Mouse (Mus musculus) heart, embryonic 10.5 days (tissue): ENCODE measurements around the gene Adap1. TPM values are rescaled to one million over a fixed set of nuclear protein-coding genes. Genes with fewer than 3 reads are reported as not detected.
A peak's percentile ranks its signal among the peaks of the same experiment; 100 is the strongest.

ENCODE experiments used
- DNase-seq: peaks from one replicate; pipeline ENCODE4 v3.0.0-alpha.2; 2017; ENCODE audit warnings: low spot score
- H3K27ac ChIP-seq: fragments of 300-500 bp; sonication (generic); 2 replicates; pipeline ENCODE4 v1.5.1; 2016; ENCODE audit warnings: mild to moderate bottlenecking
- H3K27me3 ChIP-seq: fragments of 300-500 bp; sonication (generic); 2 replicates; pipeline ENCODE4 v1.6.1; 2016; ENCODE audit warnings: mild to moderate bottlenecking; ENCODE audit not compliant: poor library complexity, insufficient read depth, severe bottlenecking
- H3K36me3 ChIP-seq: fragments of 300-500 bp; sonication (generic); 2 replicates; pipeline ENCODE4 v1.6.1; 2016; ENCODE audit warnings: mild to moderate bottlenecking, moderate library complexity
- H3K4me1 ChIP-seq: fragments of 300-500 bp; sonication (generic); 2 replicates; pipeline ENCODE4 v1.6.1; 2016; ENCODE audit warnings: mild to moderate bottlenecking
- H3K4me3 ChIP-seq: fragments of 300-500 bp; sonication (generic); 2 replicates; pipeline ENCODE4 v1.5.1; 2016; ENCODE audit warnings: mild to moderate bottlenecking, moderate library complexity
- H3K9me3 ChIP-seq: fragments of 300-500 bp; sonication (generic); 2 replicates; pipeline ENCODE4 v1.6.1; 2016; ENCODE audit warnings: mild to moderate bottlenecking, moderate library complexity
- WGBS: fragments of 180-500 bp; shearing (Covaris S2); methylation state at CpG from one replicate; pipeline ENCODE4 v1.1.7; 2016; 5-methylcytosine and 5-hydroxymethylcytosine counted together
- polyA plus RNA-seq: library from polyadenylated mRNA; unstranded; fragments of >200 nt; fragmentation: Nextera tagmentation; extraction: Ambion mirVana; gene quantifications from 2 replicates; pipeline ENCODE4 v1.2.1, GENCODE M21; 2016

Gene Adap1
- polyA plus RNA-seq, 1 experiment from 2014 or later: 1.2 TPM

DNA sequence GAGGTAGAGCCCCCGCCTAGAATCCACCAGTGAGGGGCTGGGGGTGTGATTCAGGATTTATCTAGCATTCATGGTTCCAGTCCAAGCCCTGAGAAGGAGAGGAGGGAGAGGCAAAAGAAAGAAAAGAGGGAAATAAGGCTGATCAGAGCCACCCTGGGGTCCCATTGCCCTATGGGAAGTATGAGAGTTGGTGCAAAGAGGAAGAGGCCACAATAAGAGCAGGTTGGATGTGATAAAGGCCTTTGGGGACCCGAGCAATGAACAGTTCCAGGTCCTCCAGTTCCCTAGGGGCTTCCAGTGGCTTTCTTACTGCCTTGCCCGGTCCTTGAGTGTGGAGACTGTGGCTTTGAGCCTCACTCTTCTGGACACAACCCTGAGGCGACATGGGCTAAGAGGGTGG, 37.6 kb downstream of the Adap1 start:
- Histone ChIP-seq H3K27me3 (peaks cover 10% of the 10 kb centered on the region; the same call in 1 of the 2 replicates), H3K36me3 (no peaks in the 10 kb centered on the region), H3K4me3 (no peak overlapping the region), H3K9me3 (no peaks in the 10 kb centered on the region), H3K4me1 (peaks cover 19% of the 10 kb centered on the region), H3K27ac (no peak overlapping the region)
- DNase-seq: no peak
- WGBS: 83% methylated on average over 4 of the region's 4 CpGs

DNA sequence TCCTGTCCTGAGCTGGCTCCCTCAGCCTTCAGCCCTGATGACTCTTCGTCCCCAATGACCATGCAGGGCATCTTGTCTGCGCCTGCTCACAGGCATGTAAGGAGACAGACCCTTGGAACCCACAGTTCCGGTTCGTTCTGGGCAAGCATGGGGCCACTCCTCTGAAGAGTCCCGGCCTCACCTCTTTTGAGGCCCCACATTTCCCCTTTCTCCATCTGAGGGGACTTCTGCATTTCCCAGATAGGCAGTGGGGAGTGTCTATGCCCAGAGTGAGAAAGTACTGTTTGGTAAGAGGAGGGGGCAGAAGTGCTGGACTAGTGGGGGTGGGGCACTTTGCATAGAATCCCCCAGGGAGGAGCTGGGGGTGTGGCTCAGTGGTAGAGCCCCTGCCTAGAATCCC, 38.3 kb downstream of the Adap1 start:
- Histone ChIP-seq H3K36me3 (no peaks in the 10 kb centered on the region), H3K4me1 (peaks cover 20% of the 10 kb centered on the region), H3K4me3 (no peak overlapping the region), H3K9me3 (no peaks in the 10 kb centered on the region), H3K27ac (0 out of 2 replicates have a peak overlapping the region, but pooled peaks have one; percentile 13), H3K27me3 (peaks cover 14% of the 10 kb centered on the region; the same call in 1 of the 2 replicates)
- no peak for DNase-seq
- 81% methylated on average over 5 of the region's 5 CpGs for WGBS

DNA sequence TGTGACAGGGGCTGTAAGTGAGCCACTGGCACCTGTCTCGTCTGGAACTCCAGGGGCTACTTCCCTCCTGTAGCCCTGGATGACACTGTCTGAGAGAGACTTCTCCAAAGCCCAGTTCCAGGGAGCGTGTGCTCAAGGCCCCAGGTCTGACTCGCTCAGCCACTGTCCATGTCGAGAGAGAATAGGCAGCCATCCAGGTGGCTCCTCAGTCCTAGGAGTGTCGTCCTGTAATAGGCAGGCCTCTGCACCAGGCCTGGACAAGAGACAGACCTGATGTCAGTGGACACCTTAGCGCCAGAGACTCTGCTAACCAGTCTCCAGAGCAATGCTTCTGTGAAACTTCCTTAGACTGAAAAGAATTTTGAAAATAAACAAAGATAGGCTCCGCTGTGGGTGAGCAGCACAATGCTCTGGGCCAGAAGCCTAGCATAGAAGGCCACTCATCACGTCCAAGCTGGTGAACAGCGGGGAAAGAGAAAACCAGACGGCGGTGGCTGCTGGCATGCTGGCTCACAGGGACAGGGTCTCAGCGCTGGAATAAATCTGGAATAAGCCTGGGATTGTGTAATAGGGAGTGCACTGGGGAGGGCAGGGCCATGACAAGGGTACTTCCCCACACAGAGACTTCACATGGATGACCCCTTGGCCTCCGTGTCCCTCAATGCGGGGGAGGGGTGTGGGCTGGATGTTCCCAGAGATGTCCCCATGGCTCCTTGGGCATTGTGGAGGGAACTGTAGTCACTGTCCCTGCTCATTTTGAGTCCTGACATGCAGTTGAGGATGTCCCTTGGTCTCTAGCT, 39.1 kb downstream of the Adap1 start:
- H3K4me3 ChIP-seq: no peak overlapping the region
- no peaks in the 10 kb centered on the region for H3K9me3 ChIP-seq
- H3K27ac ChIP-seq: 0 out of 2 replicates have a peak overlapping the region, but pooled peaks have one; percentile 3
- no peak for DNase-seq
- 57% methylated on average over 14 of the region's 14 CpGs for WGBS
- H3K27me3 ChIP-seq: peaks cover 21% of the 10 kb centered on the region; the same call in 1 of the 2 replicates
- no peaks in the 10 kb centered on the region for H3K36me3 ChIP-seq
- peaks cover 28% of the 10 kb centered on the region for H3K4me1 ChIP-seq

DNA sequence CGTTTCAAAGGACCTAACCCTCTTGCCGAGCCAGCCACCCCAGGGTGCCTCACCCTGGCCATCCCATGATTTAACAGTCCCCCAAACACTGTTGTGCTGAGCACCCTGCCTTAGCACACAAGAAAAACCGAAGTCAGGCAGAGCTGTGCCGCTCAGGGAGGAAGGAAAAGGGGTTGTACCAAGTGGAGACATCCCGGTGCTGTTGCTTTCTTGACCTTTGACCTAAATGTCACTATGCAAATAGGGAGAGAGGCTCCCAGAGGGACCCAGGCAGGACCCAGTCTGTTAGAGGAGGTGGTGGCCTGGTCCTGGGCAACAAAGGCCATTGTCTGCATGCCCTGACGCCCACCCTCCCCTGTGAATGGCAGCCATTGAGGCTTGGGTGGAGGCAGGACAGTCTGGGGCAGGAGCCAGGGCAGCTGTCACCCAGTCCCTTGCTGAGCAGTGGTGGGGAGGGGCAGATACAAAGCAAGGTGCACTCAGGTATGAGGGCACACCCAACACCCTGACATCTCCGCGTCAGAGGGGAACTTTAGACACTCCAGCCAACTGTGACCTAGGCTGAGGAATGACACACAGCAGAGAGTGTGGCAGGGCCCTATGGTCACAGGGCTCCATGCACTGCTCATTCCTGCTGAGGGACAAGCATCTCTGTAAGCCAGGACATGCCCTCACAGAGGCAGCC, 39.9 kb downstream of the Adap1 start:
- no peaks in the 10 kb centered on the region for H3K9me3 ChIP-seq
- WGBS: 52% methylated on average over 8 of the region's 8 CpGs
- H3K36me3 ChIP-seq: no peaks in the 10 kb centered on the region
- no peak overlapping the region for H3K4me3 ChIP-seq
- H3K27me3 ChIP-seq: peaks cover 29% of the 10 kb centered on the region; the same call in 1 of the 2 replicates
- H3K4me1 ChIP-seq: peaks cover 29% of the 10 kb centered on the region
- no peak for DNase-seq
- 0 out of 2 replicates have a peak overlapping the region, but pooled peaks have one; percentile 3 for H3K27ac ChIP-seq

DNA sequence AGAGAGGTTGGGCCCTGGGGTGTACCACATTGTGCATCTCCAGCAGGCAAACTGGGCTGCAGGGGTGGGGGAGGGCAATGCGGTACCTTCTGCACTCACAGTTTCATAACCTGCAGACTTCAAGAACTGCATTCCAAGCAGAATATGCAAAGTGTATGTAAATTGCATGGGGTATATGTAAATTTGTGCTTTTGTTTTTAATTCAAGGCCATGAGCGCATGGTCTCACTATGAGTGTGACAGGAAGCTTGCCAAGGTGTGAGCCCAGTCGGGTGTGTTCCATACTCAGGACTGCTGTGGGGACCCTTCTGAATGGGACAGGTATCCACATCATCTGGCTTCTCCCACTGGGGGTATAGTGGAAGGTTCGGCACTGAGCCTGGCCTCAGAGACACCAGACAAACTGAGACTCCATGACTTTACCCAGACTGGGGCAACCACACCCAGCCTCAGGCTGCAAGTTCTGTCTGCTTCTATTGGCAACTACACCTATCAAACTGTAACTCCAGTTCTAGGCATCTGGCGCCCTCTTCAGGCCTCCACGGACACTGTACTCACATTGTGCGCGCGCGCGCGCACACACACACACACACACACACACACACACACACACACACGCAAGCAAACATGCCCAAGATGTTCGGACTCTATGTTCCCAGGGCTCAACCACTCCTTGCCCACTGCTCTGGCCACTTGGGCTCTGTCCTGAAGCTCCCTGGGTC, 41.8 kb downstream of the Adap1 start:
- no peaks in the 10 kb centered on the region for H3K9me3 ChIP-seq
- H3K36me3 ChIP-seq: no peaks in the 10 kb centered on the region
- no peak overlapping the region for H3K4me3 ChIP-seq
- WGBS: 90% methylated on average over 14 of the region's 14 CpGs
- H3K27me3 ChIP-seq: peaks cover 41% of the 10 kb centered on the region
- peaks cover 29% of the 10 kb centered on the region for H3K4me1 ChIP-seq
- no peak overlapping the region for H3K27ac ChIP-seq
- DNase-seq: no peak

DNA sequence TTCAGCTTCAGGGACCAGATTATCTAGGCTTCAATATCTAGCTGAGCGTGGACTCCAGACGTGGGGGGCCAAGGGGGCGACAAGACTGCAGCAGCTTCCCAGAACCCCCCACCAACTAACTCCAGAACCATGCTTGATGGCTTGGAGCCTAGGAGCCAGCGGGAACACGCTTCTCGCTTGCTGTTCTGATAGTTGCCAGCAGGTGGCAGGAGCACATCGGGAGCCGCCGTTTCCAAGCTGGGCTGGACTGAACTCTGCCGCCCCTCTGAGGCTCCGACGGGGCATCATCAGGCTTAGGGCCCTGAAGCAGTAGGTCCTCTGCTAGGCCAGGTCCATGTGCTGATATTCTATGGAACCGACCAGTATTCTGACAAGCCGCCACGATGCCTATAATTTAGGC, 43.2 kb downstream of the Adap1 start:
- peaks cover 29% of the 10 kb centered on the region for H3K4me1 ChIP-seq
- no peaks in the 10 kb centered on the region for H3K9me3 ChIP-seq
- 0 out of 2 replicates have a peak overlapping the region, but pooled peaks have one; percentile 37 for H3K27ac ChIP-seq
- 4% methylated on average over 15 of the region's 15 CpGs for WGBS
- peaks cover 41% of the 10 kb centered on the region for H3K27me3 ChIP-seq
- no peak overlapping the region for H3K4me3 ChIP-seq
- DNase-seq: peak; percentile 90
- no peaks in the 10 kb centered on the region for H3K36me3 ChIP-seq

DNA sequence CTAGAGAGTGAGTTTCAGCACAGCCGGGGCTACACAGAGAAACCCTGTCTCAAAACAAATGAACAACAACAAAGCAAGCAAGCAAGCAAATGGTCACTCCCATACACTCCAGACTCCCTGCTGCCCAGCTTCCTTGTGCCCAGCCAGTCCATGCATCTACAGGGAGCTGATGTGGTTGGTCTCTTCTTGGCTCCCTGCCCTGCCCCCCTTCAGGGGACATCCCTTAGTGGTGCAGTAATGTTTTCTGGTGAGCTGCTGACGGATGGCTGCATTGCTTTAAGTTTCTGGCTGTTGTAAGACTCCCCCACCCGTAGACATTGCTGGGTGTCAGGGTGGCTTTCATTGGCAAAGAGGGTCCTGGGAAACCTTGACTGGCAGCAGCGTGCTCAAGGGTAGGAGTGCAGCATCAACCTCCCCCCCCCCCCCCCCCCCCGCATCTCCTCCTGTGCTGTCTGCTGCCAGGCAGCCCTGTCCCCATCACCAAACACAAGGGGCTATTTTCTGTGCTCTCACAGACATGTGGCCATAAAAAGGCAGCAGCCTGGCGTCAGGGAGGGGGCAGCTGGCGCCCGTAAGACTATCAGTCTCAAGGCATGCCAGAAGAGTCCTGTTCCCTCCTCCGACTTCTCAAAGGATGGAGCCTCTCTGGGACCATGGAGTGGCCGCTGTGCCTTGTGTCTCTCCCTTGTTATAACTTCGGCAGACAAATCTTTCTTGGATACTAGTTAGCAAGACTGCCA, 43.9 kb downstream of the Adap1 start:
- DNase-seq: no peak
- H3K4me3 ChIP-seq: no peak overlapping the region
- no peaks in the 10 kb centered on the region for H3K36me3 ChIP-seq
- 51% methylated on average over 10 of the region's 11 CpGs for WGBS
- H3K9me3 ChIP-seq: no peaks in the 10 kb centered on the region
- H3K4me1 ChIP-seq: peaks cover 27% of the 10 kb centered on the region
- H3K27me3 ChIP-seq: peaks cover 41% of the 10 kb centered on the region
- H3K27ac ChIP-seq: peak overlapping the region; percentile 37; the same call in 1 of the 2 replicates

DNA sequence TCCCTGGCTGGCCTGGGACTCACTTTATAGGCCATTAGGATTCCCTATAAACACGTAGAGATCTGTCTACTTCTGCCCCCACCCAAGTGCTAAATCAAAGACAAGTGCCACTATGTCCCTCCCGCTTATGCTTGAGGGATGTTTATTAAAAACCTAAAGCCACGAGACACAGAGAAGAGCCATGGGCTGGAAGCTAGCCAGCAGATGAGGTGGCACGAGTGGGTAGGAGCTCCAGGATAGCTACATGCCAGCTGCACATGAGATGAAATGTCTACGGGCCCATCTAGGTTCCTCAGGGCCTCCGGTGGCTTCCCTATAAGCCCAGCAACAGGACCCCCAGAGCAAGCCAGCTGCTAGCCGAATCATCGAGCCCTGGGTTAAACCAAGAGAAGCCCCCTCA, 48.1 kb downstream of the Adap1 start:
- Histone ChIP-seq H3K36me3 (no peaks in the 10 kb centered on the region), H3K9me3 (no peaks in the 10 kb centered on the region), H3K27me3 (peaks cover 28% of the 10 kb centered on the region), H3K4me3 (no peak overlapping the region), H3K4me1 (peaks cover 27% of the 10 kb centered on the region), H3K27ac (no peak overlapping the region)
- DNase-seq: no peak
- WGBS: 76% methylated on average over 8 of the region's 8 CpGs

DNA sequence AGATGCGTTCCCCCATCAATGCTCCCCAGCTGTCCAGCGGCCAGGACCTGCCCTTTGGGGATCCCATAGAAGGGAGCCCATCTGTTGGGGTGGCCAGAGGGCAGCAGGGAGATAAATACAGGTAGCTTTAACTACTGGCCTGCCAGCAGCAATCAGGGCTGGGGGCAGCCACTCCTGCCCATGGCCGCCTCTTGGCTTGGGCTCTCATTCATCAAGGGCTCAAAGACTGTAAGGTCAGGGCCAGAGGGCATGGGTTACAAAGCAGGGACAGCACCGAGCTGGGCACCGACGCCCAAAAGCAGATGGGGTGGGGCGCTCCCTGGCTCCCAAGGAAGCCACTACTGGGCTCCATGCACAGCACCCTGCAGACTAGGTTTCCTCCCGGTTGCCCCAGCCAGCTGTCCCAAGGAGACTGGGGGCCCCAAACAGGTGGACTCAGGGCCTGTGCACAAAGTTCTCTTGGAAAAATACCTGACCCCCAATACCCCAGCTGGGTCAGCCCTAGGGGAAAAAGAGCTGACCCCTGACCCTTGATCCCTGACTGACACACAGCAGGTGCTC, 53.3 kb downstream of the Adap1 start:
- 65% methylated on average over 8 of the region's 8 CpGs for WGBS
- no peak overlapping the region for H3K4me3 ChIP-seq
- no peak for DNase-seq
- H3K27ac ChIP-seq: no peak overlapping the region
- peaks cover 35% of the 10 kb centered on the region for H3K4me1 ChIP-seq
- H3K36me3 ChIP-seq: peaks cover 30% of the 10 kb centered on the region
- H3K9me3 ChIP-seq: no peaks in the 10 kb centered on the region
- no peaks in the 10 kb centered on the region for H3K27me3 ChIP-seq

DNA sequence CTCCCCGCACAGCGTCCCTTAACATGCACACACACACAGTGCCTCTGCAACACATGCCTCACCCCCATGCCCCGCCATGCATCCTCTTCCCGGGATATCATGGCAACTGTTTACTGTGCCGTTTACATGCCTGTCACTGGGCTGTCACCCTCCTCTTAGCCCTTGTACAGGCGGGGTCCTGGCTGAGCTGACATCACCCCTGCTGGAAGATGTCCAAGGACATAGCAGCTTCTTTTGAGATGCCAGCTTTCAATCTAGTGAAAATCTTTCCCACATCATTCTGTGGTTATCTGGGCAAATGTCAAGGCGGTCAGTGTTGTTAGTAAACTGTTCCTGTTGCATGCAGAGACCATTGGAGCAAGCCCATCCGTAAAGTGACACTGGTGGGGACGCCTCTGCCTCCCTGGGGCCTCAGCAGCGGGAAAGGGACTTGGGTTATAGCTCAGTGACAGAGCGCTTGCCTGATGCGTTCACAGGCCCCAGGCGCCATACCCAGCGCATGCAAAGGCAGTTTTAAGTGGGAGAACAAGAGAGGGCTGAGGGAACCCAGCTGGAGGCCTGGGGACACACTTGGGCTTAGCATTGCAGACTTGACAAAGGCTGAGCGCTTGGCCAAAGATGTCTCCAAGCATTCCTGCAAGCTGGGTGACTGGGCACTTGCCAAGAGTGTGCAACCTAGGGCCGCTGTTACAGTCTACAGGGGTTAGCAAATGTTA, 54.5 kb downstream of the Adap1 start:
- H3K27ac ChIP-seq: 0 out of 2 replicates have a peak overlapping the region, but pooled peaks have one; percentile 25
- H3K36me3 ChIP-seq: peaks cover 41% of the 10 kb centered on the region
- no peak overlapping the region for H3K4me3 ChIP-seq
- no peaks in the 10 kb centered on the region for H3K27me3 ChIP-seq
- no peak for DNase-seq
- WGBS: 75% methylated on average over 16 of the region's 16 CpGs
- H3K9me3 ChIP-seq: no peaks in the 10 kb centered on the region
- peaks cover 35% of the 10 kb centered on the region for H3K4me1 ChIP-seq

DNA sequence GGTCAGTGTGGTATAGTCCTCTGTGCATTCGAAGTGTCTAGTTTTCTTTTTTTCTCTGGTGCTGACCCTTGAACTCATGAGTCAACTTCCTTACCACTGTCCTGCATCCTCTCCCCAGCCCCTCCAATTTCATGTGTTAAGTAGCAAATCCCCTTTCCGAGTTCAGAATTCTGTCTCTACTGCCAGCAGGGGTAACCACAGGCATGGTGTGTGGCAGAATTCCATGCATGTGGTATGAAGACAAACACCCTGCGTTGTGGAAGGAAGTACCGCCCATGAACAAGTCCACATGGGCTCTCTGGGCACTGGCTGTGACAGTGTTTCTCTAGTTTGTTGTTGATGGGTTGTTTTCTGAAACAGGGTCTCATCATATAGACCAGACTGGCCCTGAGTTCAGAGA, 57.8 kb downstream of the Adap1 start:
- peaks cover 74% of the 10 kb centered on the region for H3K36me3 ChIP-seq
- WGBS: 90% methylated on average over 4 of the region's 4 CpGs
- no peak for DNase-seq

More for the DNA sequence above, 57.8 kb downstream of the Adap1 start:
- Histone ChIP-seq H3K4me1 (peaks cover 21% of the 10 kb centered on the region), H3K27me3 (no peaks in the 10 kb centered on the region), H3K9me3 (no peaks in the 10 kb centered on the region), H3K27ac (no peak overlapping the region), H3K4me3 (no peak overlapping the region)
